ENCODE assay signal across 8 mouse cellular contexts in the genomic region with DNA sequence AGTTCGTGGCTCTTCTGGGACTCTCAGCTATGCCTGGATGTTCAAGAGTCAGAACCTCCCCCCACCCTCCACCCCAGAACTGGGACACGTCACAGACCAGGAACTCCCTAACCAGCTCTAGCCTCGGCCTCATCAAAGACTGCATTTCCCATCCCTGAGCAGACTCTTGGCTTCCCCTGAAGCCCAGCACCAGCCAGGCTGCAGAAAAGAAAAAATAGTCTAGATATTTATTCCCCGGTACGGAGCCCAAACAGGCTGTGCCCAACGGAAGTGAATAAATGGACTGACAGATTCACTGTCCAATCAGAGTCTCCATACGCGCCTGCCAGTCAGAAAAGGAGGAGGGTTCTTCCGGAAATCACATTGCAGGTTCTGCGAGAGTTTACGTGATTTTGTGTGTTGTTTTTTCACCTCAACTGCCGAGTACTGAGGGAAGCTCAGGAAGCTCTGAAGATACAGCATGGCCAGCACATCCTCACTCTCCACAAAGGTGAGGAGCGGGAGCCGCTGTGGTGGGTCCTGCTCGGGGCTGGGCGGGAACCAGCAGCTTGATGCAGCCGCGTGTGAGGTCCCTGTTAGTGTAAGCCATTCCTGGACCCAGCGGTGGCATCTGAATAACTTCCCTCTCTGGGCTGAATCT.
DNase-seq lines count a peak whose midpoint lies in the region; ATAC-seq and TF ChIP-seq lines count a peak whose summit lies in the region.
"Not testable (repeated sequence)": the region's sequence is repeated elsewhere in the genome, so short reads cannot be mapped to it uniquely, and the experiment has no call there.

No protein-coding gene starts in this region.

- peak overlapping the region; percentile 90 for H3K27ac ChIP-seq in hindbrain, embryonic 13.5 days

- H3K4me1 ChIP-seq in hindbrain, embryonic 13.5 days (replicated peaks) = not testable (repeated sequence)

- peaks cover 18% of the 10 kb centered on the region for H3K36me3 ChIP-seq in hindbrain, embryonic 13.5 days

- peak; percentile 99 for ATAC-seq in Patski
- peak; percentile 99 for ATAC-seq in hindbrain, embryonic 13.5 days (ENCODE audit: low FRiP score)

- peak overlapping the region; percentile 86 for H3K9ac ChIP-seq in hindbrain, embryonic 13.5 days

- POLR2A ChIA-PET in Patski (lab: Charles Lee) = not testable (repeated sequence)

- not testable (repeated sequence) for H3K27me3 ChIP-seq in Patski; hindbrain, embryonic 13.5 days

- H3K9me3 ChIP-seq in hindbrain, embryonic 13.5 days = peaks cover 20% of the 10 kb centered on the region

- WGBS in hindbrain, embryonic 13.5 days = 1% methylated on average over 18 of the region's 19 CpGs

- in situ Hi-C loops in Patski (cut with MboI; ENCODE audit: low pct_unique_long_range_greater_than_20kb) = not testable (repeated sequence)

- DNase-seq in Patski (ENCODE audit: low read depth, low spot score) = peak; percentile 61
- DNase-seq in cerebellum, postnatal 14 days = peak; percentile 86 to 91
- DNase-seq in frontal cortex, postnatal 14 days (ENCODE audit: low spot score in 2 of 2) = peak; percentile 86 to 90
- peak; percentile 61 to 75 for DNase-seq in layer of hippocampus, postnatal 25 days (ENCODE audit: extremely low spot score in 1 of 2, low spot score in 1 of 2)
- peak; percentile 95 for DNase-seq in lung, postnatal 25 days (ENCODE audit: low spot score)
- DNase-seq in retina, embryonic 14.5 days (ENCODE audit: low spot score) = peak; percentile 85
- peak; percentile 70 for DNase-seq in thymus, postnatal 4 days

- CTCF ChIA-PET in Patski (lab: Charles Lee) = not testable (repeated sequence)

- H3K4me2 ChIP-seq in hindbrain, embryonic 13.5 days = peak overlapping the region; percentile 59

- peak overlapping the region; percentile 61 for H3K4me3 ChIP-seq in hindbrain, embryonic 13.5 days

- not testable (repeated sequence) for TF ChIP-seq CTCF in Patski (IDR thresholded peaks at IDR 0.05)

Comparison
In these comparisons a context has a peak if more than half of its experiments do, and no peak if none do; other contexts are left out.
1. Peak in every context shown above with its lines: DNase-seq, ATAC-seq, H3K4me3 ChIP-seq and H3K27ac ChIP-seq.